Mouse (Mus musculus) kidney, postnatal 10 days (tissue): ENCODE results near the gene Stox2.

ENCODE experiments used
- DNase-seq: peaks from one replicate; pipeline ENCODE4 v3.0.0; 2021; ENCODE audit warnings: mixed read lengths

The Stox2 gene

GRCm38 (mm10) chr8:47404852-47405251 is 41.3 kb downstream of the Stox2 start:
- DNase-seq = no peak

GRCm38 (mm10) chr8:47392927-47393326 is 53.2 kb downstream of the Stox2 start:
- DNase-seq = no peak

DNA sequence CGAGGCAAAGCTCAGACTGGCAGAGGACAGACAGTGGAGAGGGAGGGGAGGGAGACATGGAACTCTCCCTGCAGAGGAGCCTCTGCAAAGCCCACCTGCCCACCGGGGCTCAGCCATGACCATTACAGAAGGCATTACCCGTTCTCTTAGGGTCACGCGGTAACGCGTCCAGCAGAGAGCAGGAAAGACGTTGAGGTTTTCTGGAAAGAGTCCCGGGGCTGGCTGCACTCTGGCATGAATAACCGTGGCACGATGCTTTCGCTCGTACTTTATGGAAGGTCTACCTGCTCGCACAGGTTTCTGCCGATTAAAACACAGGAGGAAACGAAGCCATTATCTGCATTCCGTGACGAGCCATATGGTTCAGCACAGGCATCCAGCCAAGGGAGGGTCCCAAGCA is 53.9 kb downstream of the Stox2 start:
- peak; percentile 60 for DNase-seq

- no peak for DNase-seq
Observed at GRCm38 (mm10) chr8:47391844-47392243, 54.3 kb downstream of the Stox2 start.

DNA sequence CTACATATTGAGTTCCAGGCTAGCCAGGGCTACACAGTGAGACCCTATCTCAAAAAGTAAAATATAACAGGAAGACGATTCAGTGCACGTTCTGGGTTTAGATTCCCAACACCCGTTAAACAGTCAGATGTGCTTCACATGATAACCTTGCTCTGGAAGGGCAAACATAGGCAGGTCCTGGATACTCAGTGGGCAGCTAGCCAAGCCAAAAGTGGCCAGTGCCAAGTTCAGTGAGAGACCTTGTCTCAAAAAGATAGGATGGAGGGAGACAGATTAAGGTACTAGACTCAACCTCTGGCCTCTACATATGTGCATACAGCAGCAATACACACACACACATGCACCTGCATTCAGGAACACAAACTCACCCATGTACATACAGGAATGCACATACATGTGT is 56.7 kb downstream of the Stox2 start:
- DNase-seq = peak; percentile 43

- DNase-seq = peak; percentile 46
Observed at GRCm38 (mm10) chr8:47388171-47388570, 58.0 kb downstream of the Stox2 start.

DNA sequence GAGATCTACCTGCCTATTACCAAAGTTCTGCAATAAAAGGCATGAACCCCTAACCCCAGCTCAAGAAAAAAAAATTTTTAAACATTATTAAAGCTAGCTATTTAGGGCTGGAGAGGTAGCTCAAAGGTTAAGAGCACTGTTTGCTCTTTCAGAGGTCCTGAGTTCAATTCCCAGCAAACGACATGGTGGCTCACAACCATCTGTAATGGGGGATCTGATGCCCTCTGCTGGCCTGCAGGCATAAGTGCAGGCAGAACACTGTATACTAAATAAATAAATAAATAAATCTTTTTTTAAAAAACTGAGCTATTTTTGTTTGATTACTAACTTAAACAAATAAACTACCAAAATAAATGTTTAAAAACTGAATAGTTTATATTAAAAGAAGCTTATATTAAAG is 60.4 kb downstream of the Stox2 start:
- DNase-seq = no peak

GRCm38 (mm10) chr8:47384151-47384550 is 62.0 kb downstream of the Stox2 start:
- no peak for DNase-seq

- no peak for DNase-seq
Observed at GRCm38 (mm10) chr8:47383632-47384031, 62.5 kb downstream of the Stox2 start.

DNA sequence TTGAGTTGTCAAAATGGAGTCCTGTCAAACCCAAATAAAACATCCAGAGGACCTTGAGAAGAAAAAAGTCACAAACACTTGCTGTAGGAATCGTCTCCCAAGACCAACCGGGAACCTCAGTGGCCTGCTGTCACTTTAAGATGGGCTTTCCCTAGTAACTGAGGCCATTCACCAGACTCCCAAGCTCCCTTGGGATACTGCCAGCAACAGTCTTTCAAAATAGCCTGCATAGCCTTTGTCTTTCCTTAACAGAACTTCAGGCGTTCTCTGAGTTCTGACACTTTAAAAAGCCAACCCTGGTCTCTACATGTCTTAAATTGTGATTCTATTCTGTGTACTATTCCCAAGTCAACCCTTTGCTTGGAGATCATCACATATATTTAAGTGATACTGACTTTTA is 64.9 kb downstream of the Stox2 start:
- peak; percentile 70 for DNase-seq

GRCm38 (mm10) chr8:47380725-47381124 is 65.4 kb downstream of the Stox2 start:
- no peak for DNase-seq

- peak; percentile 61 for DNase-seq
Observed at GRCm38 (mm10) chr8:47380075-47380474, 66.1 kb downstream of the Stox2 start.

DNA sequence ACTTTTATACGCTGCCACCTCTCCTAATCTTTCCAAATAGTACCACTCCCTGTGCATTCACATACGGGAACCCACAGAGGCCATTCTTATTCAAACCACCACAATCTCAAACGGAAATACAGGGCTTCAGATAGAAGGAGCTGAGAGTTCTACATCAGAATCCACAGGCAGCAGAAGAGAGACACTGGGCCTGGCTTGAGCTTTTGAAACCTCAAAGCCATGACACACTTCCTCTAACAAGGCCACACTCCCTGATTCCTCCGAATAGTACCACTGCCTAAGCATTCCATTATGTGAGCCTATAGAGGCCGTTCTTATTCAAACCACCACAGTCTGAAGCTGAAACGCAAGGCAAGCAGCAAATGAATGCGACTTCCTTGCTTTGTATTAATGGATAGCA is 69.5 kb downstream of the Stox2 start:
- no peak for DNase-seq

GRCm38 (mm10) chr8:47373757-47374156 is 72.4 kb downstream of the Stox2 start:
- DNase-seq = no peak

DNA sequence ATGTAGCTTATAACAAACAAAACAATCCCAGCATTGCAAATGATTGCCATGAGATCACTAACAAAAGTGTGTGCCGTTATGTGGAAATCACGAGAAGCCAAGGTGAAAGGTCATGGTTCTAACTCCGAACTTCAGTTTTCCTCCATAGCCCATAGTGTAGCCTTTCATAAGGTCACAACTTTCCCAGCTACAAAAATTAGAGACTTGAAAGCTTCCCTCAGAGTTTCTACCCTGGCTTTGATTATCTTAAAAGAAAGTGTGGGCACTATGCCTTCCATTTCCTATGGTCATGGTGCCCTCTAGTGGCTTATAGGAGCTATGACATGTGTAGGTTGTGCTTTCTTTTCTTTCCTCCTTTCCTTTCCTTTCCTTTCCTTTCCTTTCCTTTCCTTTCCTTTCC is 74.6 kb downstream of the Stox2 start:
- no peak for DNase-seq

- no peak for DNase-seq
Observed at GRCm38 (mm10) chr8:47371081-47371480, 75.1 kb downstream of the Stox2 start.

DNA sequence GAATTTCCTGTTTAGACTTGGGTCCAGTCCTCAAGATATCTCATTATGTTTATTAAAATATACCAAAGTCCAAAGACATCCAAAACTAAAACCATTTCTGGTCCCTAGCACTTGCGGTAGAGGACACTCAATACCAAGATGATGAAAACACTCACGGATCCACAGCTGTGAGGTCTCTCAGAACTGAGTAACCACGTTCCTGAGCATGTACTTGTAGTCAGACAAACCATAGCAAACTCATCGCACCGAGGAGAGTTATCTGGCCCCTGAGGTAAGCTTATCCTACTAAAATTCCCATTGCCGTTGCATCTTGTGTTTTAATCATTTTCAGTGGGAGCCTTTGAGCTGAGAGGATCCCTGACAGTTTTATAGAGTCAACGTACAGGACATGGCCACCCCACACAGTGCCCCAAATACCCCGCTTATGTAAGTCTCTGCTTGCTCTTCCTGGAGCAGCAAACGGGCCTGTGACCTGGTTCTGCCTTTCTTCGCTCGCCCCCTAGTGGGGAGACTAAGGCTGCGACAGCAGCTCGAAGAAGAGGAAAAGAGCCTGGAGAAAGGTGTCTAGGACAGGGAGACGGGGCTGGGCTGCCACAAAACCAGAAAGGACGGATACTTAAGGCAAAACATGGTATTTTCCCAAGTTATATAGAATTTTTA is 75.6 kb downstream of the Stox2 start:
- peak; percentile 92 for DNase-seq

DNA sequence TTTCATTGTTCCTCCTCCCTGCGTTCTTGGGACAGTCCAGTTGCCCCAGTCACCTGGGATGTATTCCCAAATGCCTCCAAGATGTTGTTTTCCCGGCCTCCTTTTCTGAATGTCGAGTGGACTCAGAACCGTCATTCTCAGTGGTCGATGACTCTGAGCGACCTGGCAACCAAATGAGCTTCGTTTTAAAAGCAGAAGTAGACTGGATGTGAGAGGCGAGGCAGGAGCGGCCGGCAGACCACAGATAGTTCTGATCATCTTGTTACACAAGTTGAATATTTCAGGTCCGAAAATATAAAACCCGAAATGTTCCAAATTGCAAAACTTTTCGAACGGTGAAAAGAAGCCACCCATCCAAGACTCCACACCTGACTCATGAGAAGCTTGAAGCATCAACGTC is 76.2 kb downstream of the Stox2 start:
- DNase-seq = no peak

- DNase-seq = no peak
Observed at GRCm38 (mm10) chr8:47369044-47369769, 77.0 kb downstream of the Stox2 start.

DNA sequence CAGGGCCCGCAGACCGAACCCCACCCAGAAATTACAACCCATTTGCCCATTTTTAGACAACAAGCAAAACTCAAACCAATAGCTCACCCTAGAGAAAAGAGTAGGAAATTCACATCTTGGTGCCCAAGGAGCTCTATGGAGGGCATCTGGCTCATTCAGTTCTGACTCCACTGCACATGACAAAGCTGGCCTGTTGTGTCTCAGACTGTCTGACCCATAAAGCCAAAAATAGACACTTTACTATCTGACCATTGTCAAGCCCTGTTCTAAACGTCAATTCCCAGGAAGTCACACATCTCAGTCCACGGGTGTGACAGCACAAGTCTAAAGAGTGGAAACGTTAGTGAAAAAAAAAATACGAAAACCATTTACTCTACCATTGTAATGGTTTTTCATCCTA is 79.1 kb downstream of the Stox2 start:
- no peak for DNase-seq

DNA sequence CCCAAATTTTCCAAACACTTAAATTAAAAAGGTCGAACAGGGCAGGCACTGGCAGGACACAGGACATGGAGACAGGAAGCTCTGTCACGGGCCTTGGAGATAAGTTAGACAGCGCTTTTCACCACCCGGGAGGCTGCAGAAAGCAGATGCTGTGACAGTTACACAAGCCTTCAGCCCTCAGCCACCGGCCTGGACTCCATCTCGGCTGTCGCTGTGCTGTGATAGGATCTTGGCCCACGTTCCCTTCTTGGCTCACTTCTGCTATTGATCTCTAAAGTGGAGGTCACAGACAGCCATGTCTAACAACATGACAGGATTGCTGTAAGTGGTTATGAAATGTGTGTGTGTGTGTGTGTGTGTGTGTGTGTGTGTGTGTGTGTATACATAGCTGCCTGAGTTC is 82.9 kb downstream of the Stox2 start:
- DNase-seq = peak; percentile 77

GRCm38 (mm10) chr8:47355340-47355906 is 90.7 kb downstream of the Stox2 start:
- DNase-seq = no peak

DNA sequence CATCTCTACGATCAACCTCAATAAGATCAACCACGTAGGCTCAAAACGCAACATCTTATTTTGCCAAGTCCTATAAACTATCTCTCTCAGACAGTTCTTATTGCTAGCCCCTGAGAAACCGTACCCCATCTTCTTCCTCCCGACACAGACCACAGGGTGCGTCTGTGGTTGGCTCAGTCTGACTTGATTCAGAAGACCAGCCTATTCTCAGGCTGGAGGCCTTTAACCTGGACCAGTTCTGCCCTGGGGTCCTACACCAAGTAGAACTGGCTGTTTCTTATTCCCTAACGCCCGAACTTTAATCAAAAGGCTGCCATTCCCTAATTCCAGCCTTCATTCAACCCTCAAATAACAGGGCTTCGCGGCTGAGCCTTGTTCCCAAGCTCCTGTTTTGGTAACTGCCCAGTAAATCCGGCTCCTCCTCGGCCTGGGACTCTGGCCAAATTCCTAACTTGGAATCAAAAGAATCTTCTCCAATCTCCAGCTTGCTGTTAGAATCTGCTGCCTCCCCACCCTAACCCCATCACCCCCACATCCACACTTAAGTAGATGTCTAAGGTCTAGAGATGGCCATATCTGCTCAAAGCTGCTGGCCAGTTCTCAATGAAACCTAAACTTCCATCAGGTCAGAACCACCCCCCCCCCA is 91.5 kb downstream of the Stox2 start:
- DNase-seq = peak; percentile 84
